Mouse (Mus musculus): ENCODE results near the gene Mafb. TPM values are rescaled to one million over a fixed set of nuclear protein-coding genes. Genes with fewer than 3 reads are reported as not detected.

The Mafb gene
- total and polyA plus RNA-seq, 2 experiments: 6.3 to 22.3 TPM

DNA sequence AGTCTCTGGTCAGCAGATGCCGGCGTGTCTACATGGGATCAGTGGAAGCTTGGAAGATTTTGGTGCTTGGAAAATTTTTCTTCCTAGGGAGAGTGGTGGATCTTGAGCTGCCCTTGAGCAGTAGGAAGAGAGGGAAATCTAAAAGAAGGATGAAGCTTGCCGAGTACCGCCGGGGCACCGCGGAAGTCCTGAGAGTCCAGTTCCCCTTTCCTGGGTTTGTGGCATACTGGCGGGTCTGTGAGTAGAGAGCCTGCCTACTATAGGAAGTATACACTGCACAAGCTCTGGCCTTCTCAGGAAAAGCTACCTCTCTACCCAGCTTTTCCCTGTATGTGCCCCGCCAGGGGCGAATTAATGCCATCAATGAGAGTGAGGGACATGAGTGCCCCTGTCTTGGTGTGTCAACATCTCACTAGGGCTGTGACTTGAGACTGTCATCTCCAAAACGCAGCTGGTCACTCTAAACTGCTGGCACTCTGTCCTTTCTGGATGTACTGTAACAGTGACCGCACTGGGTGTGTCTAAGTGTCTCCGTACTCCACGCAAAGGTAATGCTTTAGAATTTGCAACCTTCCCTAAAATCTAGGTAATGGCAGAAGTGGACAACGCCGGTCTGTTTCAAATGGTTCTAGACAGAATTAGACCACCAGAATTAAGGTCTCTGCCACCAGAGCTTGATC lies 5.3 kb downstream of the Mafb start:
- no peaks in the 10 kb centered on the region for H3K4me1 ChIP-seq (ENCODE audit: control insufficient read depth, insufficient read depth, low read length)
- 80% methylated on average over 16 of the region's 16 CpGs for WGBS

DNA sequence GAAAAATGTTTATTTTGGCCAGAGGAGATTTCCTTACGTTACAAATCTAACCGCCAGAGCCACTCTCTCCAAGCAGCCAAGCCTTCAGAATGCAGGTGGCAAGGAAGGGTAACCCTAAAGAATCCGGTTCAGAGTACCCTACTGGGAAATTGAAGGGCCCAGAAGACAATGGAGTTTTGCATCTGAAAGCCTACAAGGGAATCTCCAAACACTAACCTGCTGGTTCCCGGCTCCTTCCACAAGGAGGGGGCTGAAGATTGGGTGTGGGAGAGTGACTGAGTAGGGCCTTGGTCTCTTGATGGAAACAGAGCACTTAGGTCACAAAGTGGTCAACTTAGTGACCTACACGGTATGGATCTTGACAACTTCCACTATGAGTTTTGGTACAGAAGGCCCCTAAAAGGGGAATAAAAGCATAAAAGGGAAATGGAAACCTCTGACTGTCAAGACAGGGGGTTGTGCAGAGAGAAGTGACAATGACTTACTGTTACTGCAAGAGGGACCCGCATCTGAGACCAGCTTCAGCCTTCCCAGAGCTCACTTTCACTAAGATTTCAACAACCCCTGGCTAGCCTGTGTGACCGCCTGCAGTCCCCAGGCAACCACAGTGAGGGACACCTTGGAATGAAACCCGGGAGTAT lies 6.5 kb downstream of the Mafb start:
- H3K4me1 ChIP-seq (ENCODE audit: control insufficient read depth, insufficient read depth, low read length): no peaks in the 10 kb centered on the region
- TF ChIP-seq CTCF (IDR thresholded peaks at IDR 0.05; ENCODE audit: low read depth, low read length): no peak
- no peak overlapping the region for H3K9ac ChIP-seq (ENCODE audit: low read depth, low read length)
- peaks cover under 1% of the 10 kb centered on the region; the same call in 1 of the 2 replicates for H3K79me2 ChIP-seq (ENCODE audit: control insufficient read depth, insufficient read depth, low read length)
- no peak overlapping the region for H3K4me3 ChIP-seq (ENCODE audit: insufficient read depth, low read depth, low read length)
- no peak for DNase-seq (ENCODE audit: extremely low read depth, low read depth, low spot score)
- H3K36me3 ChIP-seq (ENCODE audit: control insufficient read depth, insufficient read depth, low read length): peaks cover 15% of the 10 kb centered on the region; the same call in 1 of the 2 replicates
- no peaks in the 10 kb centered on the region for H3K27me3 ChIP-seq (ENCODE audit: control insufficient read depth, insufficient read depth, low read length)
- H3K27ac ChIP-seq (replicated peaks; ENCODE audit: insufficient read depth, low read depth, low read length): no peak overlapping the region
- WGBS: 77% methylated on average over 8 of the region's 8 CpGs

More for the DNA sequence above, 5.3 kb downstream of the Mafb start:
- H3K36me3 ChIP-seq (ENCODE audit: control insufficient read depth, insufficient read depth, low read length): peaks cover 15% of the 10 kb centered on the region; the same call in 1 of the 2 replicates
- H3K79me2 ChIP-seq (ENCODE audit: control insufficient read depth, insufficient read depth, low read length): peaks cover 9% of the 10 kb centered on the region
- no peak overlapping the region for H3K4me3 ChIP-seq (ENCODE audit: insufficient read depth, low read depth, low read length)
- TF ChIP-seq CTCF (IDR thresholded peaks at IDR 0.05; ENCODE audit: low read depth, low read length) (no peak), POLR2A (IDR thresholded peaks at IDR 0.05; ENCODE audit: extremely low read depth, insufficient read depth, low read length) (no peak)
- H3K27ac ChIP-seq (replicated peaks; ENCODE audit: insufficient read depth, low read depth, low read length): no peak overlapping the region
- H3K9ac ChIP-seq (ENCODE audit: low read depth, low read length): no peak overlapping the region
- DNase-seq (ENCODE audit: extremely low read depth, low read depth, low spot score): peak; percentile 34
- no peaks in the 10 kb centered on the region for H3K27me3 ChIP-seq (ENCODE audit: control insufficient read depth, insufficient read depth, low read length)

DNA sequence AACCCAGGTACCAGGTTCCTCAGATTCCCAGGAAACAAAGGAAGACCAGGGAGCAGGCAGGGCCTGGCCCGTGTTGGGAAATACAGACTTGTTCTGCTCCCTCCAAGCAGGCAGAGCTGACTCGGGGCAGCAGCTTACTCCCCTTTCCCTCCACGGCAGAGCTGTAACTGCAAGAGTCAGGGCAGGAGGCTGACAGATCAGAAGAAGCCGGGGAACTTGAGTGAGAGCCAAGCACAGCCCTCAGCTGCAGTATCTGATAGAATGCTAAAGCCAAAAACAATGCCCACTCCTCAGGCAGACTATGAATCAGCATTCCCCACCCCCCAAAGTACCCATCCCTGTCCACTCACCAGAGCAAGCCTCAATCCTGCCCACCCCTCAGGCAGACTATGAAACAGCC lies 8.0 kb downstream of the Mafb start:
- no peak for DNase-seq (ENCODE audit: extremely low read depth, low read depth, low spot score)
- 59% methylated on average over 4 of the region's 4 CpGs for WGBS
- Histone ChIP-seq H3K27me3 (ENCODE audit: control insufficient read depth, insufficient read depth, low read length) (no peaks in the 10 kb centered on the region), H3K36me3 (ENCODE audit: control insufficient read depth, insufficient read depth, low read length) (peaks cover 12% of the 10 kb centered on the region; the same call in 1 of the 2 replicates), H3K9ac (ENCODE audit: low read depth, low read length) (no peak overlapping the region), H3K27ac (replicated peaks; ENCODE audit: insufficient read depth, low read depth, low read length) (no peak overlapping the region), H3K4me1 (ENCODE audit: control insufficient read depth, insufficient read depth, low read length) (0 out of 2 replicates have a peak, but pooled peaks cover under 1% of the 10 kb centered on the region), H3K79me2 (ENCODE audit: control insufficient read depth, insufficient read depth, low read length) (no peaks in the 10 kb centered on the region), H3K4me3 (ENCODE audit: insufficient read depth, low read depth, low read length) (no peak overlapping the region)
- TF ChIP-seq POLR2A (IDR thresholded peaks at IDR 0.05; ENCODE audit: extremely low read depth, insufficient read depth, low read length) (no peak), CTCF (IDR thresholded peaks at IDR 0.05; ENCODE audit: low read depth, low read length) (no peak)

- no peak for DNase-seq (ENCODE audit: extremely low read depth, low read depth, low spot score)
- H3K27ac ChIP-seq (replicated peaks; ENCODE audit: insufficient read depth, low read depth, low read length): no peak overlapping the region
- 98% methylated on average over 4 of the region's 4 CpGs for WGBS
- no peak for TF ChIP-seq POLR2A (IDR thresholded peaks at IDR 0.05; ENCODE audit: extremely low read depth, insufficient read depth, low read length)
- TF ChIP-seq CTCF (IDR thresholded peaks at IDR 0.05; ENCODE audit: low read depth, low read length): no peak
- H3K79me2 ChIP-seq (ENCODE audit: control insufficient read depth, insufficient read depth, low read length): no peaks in the 10 kb centered on the region
- no peaks in the 10 kb centered on the region for H3K27me3 ChIP-seq (ENCODE audit: control insufficient read depth, insufficient read depth, low read length)
- peaks cover under 1% of the 10 kb centered on the region; the same call in 1 of the 2 replicates for H3K36me3 ChIP-seq (ENCODE audit: control insufficient read depth, insufficient read depth, low read length)
- H3K4me1 ChIP-seq (ENCODE audit: control insufficient read depth, insufficient read depth, low read length): peaks cover 7% of the 10 kb centered on the region
- no peak overlapping the region for H3K4me3 ChIP-seq (ENCODE audit: insufficient read depth, low read depth, low read length)
- H3K9ac ChIP-seq (ENCODE audit: low read depth, low read length): no peak overlapping the region
Measured at GRCm38 (mm10) chr2:160357442-160357841, 9.4 kb downstream of the Mafb start.

DNA sequence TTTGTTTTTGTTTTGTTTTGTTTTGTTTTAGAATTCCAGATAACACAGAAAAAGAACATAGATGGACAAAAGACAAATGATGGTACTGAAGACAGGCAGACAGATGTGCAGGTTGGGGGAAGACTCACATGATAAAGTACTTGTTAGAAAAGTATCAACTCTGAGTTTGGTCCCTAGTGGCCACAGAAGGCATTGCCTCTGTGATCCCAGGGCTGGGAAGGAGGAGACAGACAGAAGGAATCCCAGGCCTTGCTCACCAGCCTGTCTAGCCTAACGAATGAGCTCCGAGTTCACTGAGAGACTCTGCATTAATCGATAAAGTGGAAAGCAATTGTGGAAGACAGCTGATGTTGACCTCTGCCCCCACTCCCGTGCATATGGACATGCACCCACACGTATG lies 10.7 kb downstream of the Mafb start:
- Histone ChIP-seq H3K79me2 (ENCODE audit: control insufficient read depth, insufficient read depth, low read length) (no peaks in the 10 kb centered on the region), H3K9ac (ENCODE audit: low read depth, low read length) (no peak overlapping the region), H3K4me3 (ENCODE audit: insufficient read depth, low read depth, low read length) (no peak overlapping the region), H3K4me1 (ENCODE audit: control insufficient read depth, insufficient read depth, low read length) (peaks cover 10% of the 10 kb centered on the region), H3K27ac (replicated peaks; ENCODE audit: insufficient read depth, low read depth, low read length) (no peak overlapping the region), H3K36me3 (ENCODE audit: control insufficient read depth, insufficient read depth, low read length) (no peaks in the 10 kb centered on the region), H3K27me3 (ENCODE audit: control insufficient read depth, insufficient read depth, low read length) (no peaks in the 10 kb centered on the region)
- TF ChIP-seq CTCF (IDR thresholded peaks at IDR 0.05; ENCODE audit: low read depth, low read length) (peak; percentile 66), POLR2A (IDR thresholded peaks at IDR 0.05; ENCODE audit: extremely low read depth, insufficient read depth, low read length) (no peak)
- DNase-seq (ENCODE audit: extremely low read depth, low read depth, low spot score): peak; percentile 38
- 68% methylated on average over 5 of the region's 5 CpGs for WGBS

GRCm38 (mm10) chr2:160354319-160354718 lies 12.5 kb downstream of the Mafb start:
- DNase-seq (ENCODE audit: extremely low read depth, low read depth, low spot score): no peak
- 75% methylated on average over 2 of the region's 2 CpGs for WGBS
- Histone ChIP-seq H3K27me3 (ENCODE audit: control insufficient read depth, insufficient read depth, low read length) (no peaks in the 10 kb centered on the region), H3K9ac (ENCODE audit: low read depth, low read length) (no peak overlapping the region), H3K4me1 (ENCODE audit: control insufficient read depth, insufficient read depth, low read length) (peaks cover 20% of the 10 kb centered on the region), H3K79me2 (ENCODE audit: control insufficient read depth, insufficient read depth, low read length) (no peaks in the 10 kb centered on the region), H3K27ac (replicated peaks; ENCODE audit: insufficient read depth, low read depth, low read length) (no peak overlapping the region), H3K36me3 (ENCODE audit: control insufficient read depth, insufficient read depth, low read length) (no peaks in the 10 kb centered on the region), H3K4me3 (ENCODE audit: insufficient read depth, low read depth, low read length) (no peak overlapping the region)
- no peak for TF ChIP-seq CTCF (IDR thresholded peaks at IDR 0.05; ENCODE audit: low read depth, low read length)
- no peak for TF ChIP-seq POLR2A (IDR thresholded peaks at IDR 0.05; ENCODE audit: extremely low read depth, insufficient read depth, low read length)
